Mouse (Mus musculus) embryonic fibroblast, embryonic 13.5 days (primary cell): Measurements from ENCODE around the gene Myg1. TPM values are rescaled to one million over a fixed set of nuclear protein-coding genes. Genes with fewer than 3 reads are reported as not detected.

Experiments
- H3K27ac ChIP-seq: 2 replicates; pipeline ENCODE4 v1.5.1; 2012; ENCODE audit warnings: low read length, control low read depth, inconsistent platforms; ENCODE audit not compliant: insufficient read depth
- H3K4me1 ChIP-seq: 2 replicates; pipeline ENCODE4 v1.6.1; 2011; ENCODE audit warnings: low read length; ENCODE audit not compliant: control insufficient read depth, insufficient read depth
- H3K4me3 ChIP-seq: 2 replicates; pipeline ENCODE4 v1.5.1; 2011; ENCODE audit warnings: mild to moderate bottlenecking, control low read depth, low read length; ENCODE audit not compliant: insufficient read depth
- CTCF ChIP-seq: IDR thresholded peaks from 2 replicates; pipeline ENCODE4 v1.5.1; 2011; ENCODE audit warnings: mild to moderate bottlenecking, control low read depth, low read length, moderate library complexity, borderline replicate concordance; ENCODE audit not compliant: insufficient read depth
- POLR2A ChIP-seq: IDR thresholded peaks from 2 replicates; pipeline ENCODE4 v1.6.1; 2011; ENCODE audit warnings: low read depth, mild to moderate bottlenecking, control low read depth, low read length, moderate library complexity
- polyA plus RNA-seq: library from polyadenylated mRNA; stranded (reverse); fragments of >200 nt; gene quantifications from 2 replicates; pipeline ENCODE4 v1.2.4, GENCODE M21; 2011; ENCODE audit warnings: low read depth; ENCODE audit not compliant: missing spikeins, insufficient read length

Gene Myg1
- polyA plus RNA-seq, 1 experiment: 42.8 TPM

- Histone ChIP-seq H3K4me1 (peaks cover 3% of the 10 kb centered on the region; the same call in 1 of the 2 replicates), H3K27ac (no peak overlapping the region), H3K4me3 (no peak overlapping the region)
- TF ChIP-seq CTCF (no peak), POLR2A (no peak)
Observed at GRCm38 (mm10) chr15:102358126-102358525, 26.6 kb downstream of the Myg1 start.

- no peak overlapping the region for H3K27ac ChIP-seq
Observed at GRCm38 (mm10) chr15:102358834-102359233, 27.3 kb downstream of the Myg1 start.

GRCm38 (mm10) chr15:102362648-102363047, 31.1 kb downstream of the Myg1 start:
- Histone ChIP-seq H3K27ac (no peak overlapping the region), H3K4me1 (no peaks in the 10 kb centered on the region; the same call in 1 of the 2 replicates), H3K4me3 (no peak overlapping the region)
- TF ChIP-seq CTCF (no peak), POLR2A (no peak)

More at GRCm38 (mm10) chr15:102358834-102359233, 27.3 kb downstream of the Myg1 start:
- TF ChIP-seq CTCF (no peak), POLR2A (no peak)
- Histone ChIP-seq H3K4me3 (no peak overlapping the region), H3K4me1 (peaks cover 3% of the 10 kb centered on the region; the same call in 1 of the 2 replicates)

GRCm38 (mm10) chr15:102364678-102365077, 33.2 kb downstream of the Myg1 start:
- H3K4me3 ChIP-seq: no peak overlapping the region
- H3K27ac ChIP-seq: no peak overlapping the region
- TF ChIP-seq POLR2A (no peak), CTCF (no peak)
- no peaks in the 10 kb centered on the region for H3K4me1 ChIP-seq

- no peak for TF ChIP-seq POLR2A
- TF ChIP-seq CTCF: no peak
- H3K4me1 ChIP-seq: no peaks in the 10 kb centered on the region
- no peak overlapping the region for H3K4me3 ChIP-seq
- H3K27ac ChIP-seq: no peak overlapping the region
Observed at GRCm38 (mm10) chr15:102366238-102366637, 34.7 kb downstream of the Myg1 start.

- no peaks in the 10 kb centered on the region for H3K4me1 ChIP-seq
- TF ChIP-seq POLR2A (no peak), CTCF (no peak)
- H3K4me3 ChIP-seq: no peak within 1 kb of the TSS
- H3K27ac ChIP-seq: no peak within 1 kb of the TSS
Observed at GRCm38 (mm10) chr15:102366733-102367344, 35.3 kb downstream of the Myg1 start, which contains the start of gene Sp7. TSS of gene Sp7 (minus strand) at chr15:102367182.

- H3K27ac ChIP-seq: no peak overlapping the region
- H3K4me3 ChIP-seq: no peak overlapping the region
- TF ChIP-seq POLR2A (no peak), CTCF (no peak)
- H3K4me1 ChIP-seq: no peaks in the 10 kb centered on the region
Observed at GRCm38 (mm10) chr15:102369972-102370371, 38.5 kb downstream of the Myg1 start.

- Histone ChIP-seq H3K4me1 (no peaks in the 10 kb centered on the region), H3K4me3 (no peak overlapping the region), H3K27ac (no peak overlapping the region)
- TF ChIP-seq POLR2A: no peak
- TF ChIP-seq CTCF: no peak
Observed at GRCm38 (mm10) chr15:102370727-102371126, 39.2 kb downstream of the Myg1 start.

GRCm38 (mm10) chr15:102376453-102377162, 45.1 kb downstream of the Myg1 start:
- peak; percentile 83 for TF ChIP-seq POLR2A
- no peak for TF ChIP-seq CTCF
- peak overlapping the region; percentile 92 for H3K27ac ChIP-seq

GRCm38 (mm10) chr15:102377163-102377543, 45.6 kb downstream of the Myg1 start:
- TF ChIP-seq CTCF (peak; percentile 83), POLR2A (0 out of 2 replicates have a peak, but pooled peaks have one; percentile 11)
- Histone ChIP-seq H3K4me3 (peak overlapping the region; percentile 38), H3K27ac (peak overlapping the region; percentile 92), H3K4me1 (0 out of 2 replicates have a peak, but pooled peaks cover 6% of the 10 kb centered on the region)

More at GRCm38 (mm10) chr15:102376453-102377162, 45.1 kb downstream of the Myg1 start:
- H3K4me3 ChIP-seq: peak overlapping the region; percentile 38
- 0 out of 2 replicates have a peak, but pooled peaks cover 6% of the 10 kb centered on the region for H3K4me1 ChIP-seq
